Mouse (Mus musculus) urinary bladder, adult 18-20 months (tissue): ENCODE results near the gene H2-M5.
"Not testable (repeated sequence)": the region's sequence is repeated elsewhere in the genome, so short reads cannot be mapped to it uniquely, and the experiment has no call there.

Experiments used
- DNase-seq, 2 experiments: peaks; one replicate each; pipeline ENCODE4 v3.0.0; 2022; ENCODE audit warnings: low spot score in 2 of 2, mixed read lengths in 2 of 2

H2-M5 gene

GRCm38 (mm10) chr17:36993770-36994325, 4.5 kb upstream of the H2-M5 start:
- DNase-seq, result no peak

GRCm38 (mm10) chr17:36992336-36993104, 3.2 kb upstream of the H2-M5 start:
- no peak for DNase-seq

- DNase-seq, result not testable (repeated sequence)
Measured at GRCm38 (mm10) chr17:36990630-36991029, 1.3 kb upstream of the H2-M5 start.

- DNase-seq, result no peak
Measured at GRCm38 (mm10) chr17:36988475-36988874, 862 bp downstream of the H2-M5 start.

DNA sequence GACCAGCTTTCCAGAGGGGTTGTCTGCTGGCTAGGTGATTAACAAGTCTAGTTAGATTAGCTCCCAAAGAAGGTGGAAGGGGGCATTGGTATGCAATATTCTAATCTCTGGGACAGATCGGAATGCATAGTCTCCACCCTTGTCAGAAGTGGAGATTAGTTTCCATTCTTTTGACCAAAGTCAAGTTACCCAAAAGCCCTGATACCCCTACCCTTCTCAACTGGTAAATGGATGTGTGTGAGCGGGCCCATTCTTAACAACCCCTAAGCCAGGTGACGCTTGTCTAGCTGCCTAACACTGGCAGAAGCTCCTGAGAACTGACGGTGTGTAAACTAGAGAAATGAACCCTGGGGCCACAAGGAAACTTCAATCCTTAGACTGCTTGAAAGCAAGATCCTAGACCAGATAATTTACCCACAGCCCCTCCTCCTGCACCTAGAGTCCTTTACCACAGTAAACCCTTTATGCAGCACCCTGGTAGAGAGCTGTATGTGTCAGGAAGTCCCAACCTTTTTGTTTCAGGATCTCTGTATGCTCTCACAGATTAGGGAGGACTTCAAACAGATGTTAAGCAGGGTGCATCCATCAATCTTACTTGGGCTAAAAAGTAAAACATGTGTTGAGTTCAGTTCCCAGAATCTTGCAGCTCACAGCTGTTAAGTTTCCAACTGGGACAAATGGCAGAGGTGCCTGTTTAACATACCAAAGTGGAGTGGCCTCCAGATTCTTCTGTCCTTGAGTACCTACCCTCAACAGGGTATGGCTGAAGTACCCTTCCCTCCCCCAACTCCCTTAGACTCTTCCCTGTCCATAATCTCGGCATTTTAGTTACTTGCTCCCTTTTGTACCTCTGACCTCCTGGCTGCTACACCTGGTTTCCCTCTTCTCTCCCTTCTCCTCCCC, 6.8 kb downstream of the H2-M5 start:
- DNase-seq, result no peak

- DNase-seq, result no peak
Measured at GRCm38 (mm10) chr17:36981845-36982244, 7.5 kb downstream of the H2-M5 start.

DNA sequence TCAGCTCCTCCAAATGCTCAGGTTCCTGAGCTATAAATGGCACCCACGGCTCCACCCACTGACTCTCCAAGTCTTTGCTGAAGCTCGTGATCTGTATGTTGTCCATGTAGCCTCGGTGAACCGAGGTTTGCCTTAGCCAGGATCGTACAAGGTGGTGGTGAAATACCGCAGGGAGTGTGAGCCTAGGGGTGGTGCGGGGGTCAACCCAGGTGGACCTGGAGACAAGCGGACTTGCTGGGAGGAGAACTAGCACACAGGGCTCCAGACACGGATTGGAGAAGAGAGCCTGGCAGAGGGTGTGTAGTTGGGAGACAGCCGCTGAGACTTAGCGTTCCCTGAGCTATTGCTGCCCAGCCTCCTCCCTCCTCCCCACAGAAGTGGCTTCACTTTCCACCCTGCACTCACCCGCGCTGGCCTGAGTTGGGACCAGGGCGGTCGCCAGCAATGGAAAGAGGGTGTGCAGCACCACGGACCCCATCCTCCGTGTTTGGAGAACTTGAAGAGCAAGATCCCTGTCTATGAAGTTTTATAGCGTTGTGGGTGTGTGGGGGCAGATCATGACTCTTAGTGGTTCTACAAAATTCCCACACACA, 8.0 kb downstream of the H2-M5 start, which contains the start of gene 2410137M14Rik:
2410137M14Rik (minus strand) TSS at position 17 of the 593 bp plus-strand sequence.
- no peak for DNase-seq

- DNase-seq, result no peak
Measured at GRCm38 (mm10) chr17:36973271-36973787, 16.0 kb downstream of the H2-M5 start.

GRCm38 (mm10) chr17:36972791-36973190, 16.5 kb downstream of the H2-M5 start:
- DNase-seq, result no peak

DNA sequence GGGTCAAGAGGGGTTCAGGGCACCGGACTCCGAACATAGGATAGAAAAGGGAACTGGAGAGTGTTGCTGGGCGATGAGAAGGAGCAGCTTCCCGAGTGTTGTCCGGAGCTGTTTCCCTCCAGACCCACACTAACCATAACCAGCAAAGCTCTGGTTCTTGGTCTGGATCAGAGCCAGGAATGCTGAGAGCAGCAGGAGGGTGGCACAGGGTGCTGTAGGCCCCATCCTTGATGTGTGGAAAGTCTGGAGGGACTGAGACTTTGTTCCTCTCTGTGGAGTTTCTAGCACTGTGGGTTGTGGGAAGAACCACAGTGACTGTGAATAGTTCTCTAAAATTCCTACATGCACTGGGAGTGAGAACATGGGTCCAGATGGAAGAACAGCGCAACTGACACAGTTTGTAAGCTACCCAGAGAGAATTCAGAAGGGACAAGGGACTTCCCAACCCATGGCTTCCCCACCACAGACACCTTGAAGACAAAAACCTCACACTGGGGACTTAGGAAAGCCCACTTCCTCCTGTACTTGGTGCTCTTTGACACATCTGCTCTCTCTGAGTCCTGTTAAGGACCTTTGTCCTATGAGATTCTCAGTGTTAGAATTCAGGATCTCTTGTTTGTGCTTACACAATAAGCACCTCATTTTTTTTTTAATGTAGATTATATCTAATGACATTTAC, 18.0 kb downstream of the H2-M5 start:
- DNase-seq, result no peak

DNA sequence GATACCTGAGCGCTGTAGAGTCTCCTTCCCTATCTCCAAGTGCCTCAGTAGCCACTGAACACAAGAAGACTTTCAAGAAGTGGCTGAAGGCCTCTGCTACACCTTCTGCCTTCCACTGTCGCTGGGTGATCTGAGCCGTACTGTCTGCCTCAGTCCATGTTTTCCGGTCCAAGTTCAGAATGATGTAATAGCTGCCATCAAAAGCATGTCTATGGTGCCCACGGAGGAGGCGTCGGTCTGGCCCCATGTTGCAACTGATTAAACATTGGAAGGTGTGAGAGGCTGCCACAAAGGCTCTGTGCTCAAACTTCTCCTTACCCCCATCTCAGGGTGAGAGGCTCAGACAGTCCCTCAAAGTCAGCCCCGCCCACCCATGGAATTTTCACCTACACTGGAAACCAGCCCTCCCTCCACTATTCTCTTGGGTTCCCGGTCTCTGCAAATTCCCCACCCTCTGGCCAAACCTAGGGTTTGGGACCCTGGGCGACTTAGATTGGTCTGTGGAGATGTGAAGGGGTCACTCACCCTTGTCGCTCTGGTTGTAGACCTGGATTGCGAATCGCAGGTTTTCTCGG, 18.9 kb downstream of the H2-M5 start:
- DNase-seq, result no peak

DNA sequence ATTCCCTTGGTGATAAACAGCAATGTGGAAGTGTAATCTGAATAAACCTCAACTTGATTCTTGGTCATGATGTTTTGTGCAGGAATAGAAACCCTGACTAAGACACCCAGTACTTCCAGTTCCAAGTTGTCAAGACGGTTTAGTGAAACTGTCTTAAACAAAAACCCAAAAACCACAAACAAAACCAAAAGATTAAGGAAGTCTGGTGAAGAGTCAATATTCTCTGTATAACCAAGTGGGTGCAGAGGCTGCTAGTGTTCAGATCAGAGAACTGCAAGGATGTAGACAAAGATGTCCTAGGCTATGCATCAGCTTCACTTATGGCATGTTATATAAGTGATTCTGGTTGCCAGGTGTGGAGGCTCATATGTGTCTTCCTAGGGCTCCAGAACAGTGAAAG, 22.5 kb downstream of the H2-M5 start:
- no peak for DNase-seq

DNA sequence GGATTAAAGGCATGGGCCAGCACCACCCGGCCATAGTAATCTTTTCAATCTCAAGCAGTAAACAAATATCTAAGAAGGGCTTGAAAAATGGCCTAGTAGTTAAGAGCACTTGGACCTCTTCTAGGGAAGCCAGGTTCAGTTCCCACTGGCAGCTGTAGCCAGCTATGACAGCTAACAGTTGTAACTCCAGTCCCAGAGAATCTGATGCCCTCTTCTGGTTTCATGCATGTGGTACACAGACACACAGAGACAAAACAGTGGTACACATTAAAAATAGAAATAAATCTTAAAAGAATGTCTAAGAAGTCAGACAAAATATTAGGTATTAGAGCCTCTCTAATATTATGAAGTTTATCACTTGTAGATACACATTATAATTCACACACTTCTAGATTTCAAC, 28.2 kb downstream of the H2-M5 start:
- DNase-seq, result no peak

- DNase-seq, result no peak
Measured at GRCm38 (mm10) chr17:36958884-36959283, 30.5 kb downstream of the H2-M5 start.

DNA sequence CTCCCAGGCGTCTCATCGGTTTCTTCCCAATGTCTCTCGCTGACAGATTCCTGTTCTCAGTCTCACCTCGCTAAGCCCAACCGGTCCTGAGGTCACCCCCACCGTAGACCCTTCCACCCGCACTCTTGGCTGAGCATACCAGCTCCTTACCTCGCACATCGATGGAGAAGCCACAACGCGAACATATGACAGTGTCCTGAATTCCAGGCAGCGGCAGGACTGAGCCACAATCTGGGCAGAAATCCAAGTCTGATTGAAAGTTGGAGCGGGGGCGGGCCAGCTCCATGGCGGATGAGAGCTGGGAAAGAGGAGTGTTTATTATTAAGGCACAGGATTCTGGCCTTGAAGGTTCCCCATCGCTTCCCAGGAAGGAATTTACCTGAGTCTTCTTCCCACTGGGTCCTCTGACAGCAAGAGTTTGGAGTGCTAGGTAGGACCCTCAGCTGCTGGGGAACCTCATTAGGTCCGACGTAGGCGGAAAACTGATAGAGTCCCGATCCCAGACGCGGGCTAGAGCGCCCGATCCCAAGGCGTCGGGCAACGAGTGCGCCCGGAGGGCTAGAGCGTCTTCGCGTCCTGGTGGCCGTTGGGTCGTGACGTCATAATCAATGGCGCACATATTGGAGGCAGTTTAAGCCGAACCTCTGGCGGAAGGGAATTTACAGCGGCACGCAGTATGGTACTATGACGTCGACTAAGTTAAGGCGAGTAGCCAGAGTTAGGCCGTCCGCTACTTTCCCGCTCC, 31.2 kb downstream of the H2-M5 start, which contains the start of the genes Znrd1 and Znrd1as:
Znrd1 (minus strand) TSS at position 561 of the 745 bp plus-strand sequence.
Znrd1as (plus strand) TSS at position 594 of the 745 bp plus-strand sequence.
- DNase-seq, result peak; percentile 83 to 90

DNA sequence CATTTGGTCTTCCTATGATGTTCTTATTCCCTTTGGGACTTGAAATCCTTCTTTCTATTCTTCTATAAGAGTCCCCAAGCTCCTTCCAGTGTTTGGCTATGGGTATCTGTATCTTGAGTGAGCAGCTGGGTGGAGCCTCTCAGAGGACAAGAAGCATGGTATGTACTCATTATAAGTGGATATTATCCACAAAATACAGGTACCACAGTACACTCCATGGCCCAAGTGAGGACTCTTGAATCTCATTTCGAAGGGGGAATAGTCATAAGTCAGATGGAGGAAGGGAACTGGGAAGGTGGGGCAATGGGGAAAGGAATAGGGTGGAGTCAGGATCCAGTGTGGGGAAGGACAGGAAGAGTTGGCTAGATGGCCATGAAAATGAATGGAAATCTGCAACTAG, 36.3 kb downstream of the H2-M5 start:
- no peak for DNase-seq

- no peak for DNase-seq
Measured at GRCm38 (mm10) chr17:36952631-36953030, 36.7 kb downstream of the H2-M5 start.

DNA sequence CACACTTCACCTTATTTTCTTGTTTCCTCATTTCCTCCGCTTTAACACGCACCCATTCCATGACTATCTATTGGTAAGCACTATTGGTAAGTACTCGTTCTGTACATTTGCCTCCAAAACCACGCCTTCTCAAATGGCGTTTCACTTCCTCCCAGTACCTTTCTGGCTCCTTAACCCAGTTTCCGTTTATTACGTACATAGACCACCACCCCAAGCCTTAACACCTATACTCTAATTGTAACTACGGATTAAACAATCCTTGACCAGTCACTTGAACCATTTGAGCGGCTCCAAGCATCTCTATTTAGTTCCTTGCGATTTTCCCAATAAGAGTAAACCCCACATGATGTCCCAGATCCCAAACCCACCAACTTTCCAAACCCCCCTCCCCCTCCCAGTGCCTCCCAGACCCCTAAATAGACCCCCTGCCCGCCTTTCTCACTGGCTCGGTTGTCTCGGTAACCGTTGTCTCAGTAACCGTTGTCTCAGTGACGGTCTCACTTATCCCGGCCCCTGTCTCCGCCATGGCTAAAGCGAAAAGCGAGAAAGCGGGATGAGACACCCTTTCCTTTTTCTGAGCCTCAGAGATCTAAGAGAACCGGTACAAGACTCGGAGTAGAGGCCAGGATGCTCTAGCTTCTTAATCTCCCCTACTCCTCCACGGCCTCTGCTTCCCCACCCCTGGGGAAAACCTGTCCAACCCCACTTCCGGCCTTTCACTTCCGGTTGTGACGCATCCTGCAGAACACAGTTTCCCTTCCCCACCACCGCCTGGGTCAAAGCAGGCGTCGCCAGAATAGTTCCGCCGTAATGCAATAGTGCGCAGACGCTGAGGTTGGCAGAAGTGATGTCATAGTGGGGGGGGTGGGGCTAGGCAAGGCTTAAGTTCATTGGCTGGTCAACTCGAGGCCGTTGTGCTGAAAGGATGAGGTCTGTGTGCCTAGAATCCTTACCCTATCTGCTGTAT, 38.1 kb downstream of the H2-M5 start, which contains the start of gene Ppp1r11:
Ppp1r11 (minus strand) TSS at position 761 of the 967 bp plus-strand sequence.
- DNase-seq, result peak; percentile 83 to 97

GRCm38 (mm10) chr17:36949265-36949664, 40.1 kb downstream of the H2-M5 start:
- DNase-seq, result no peak
